Mouse (Mus musculus) T-cell, adult 66 days (primary cell): Measurements from ENCODE around the gene Ptpn12. TPM values are rescaled to one million over a fixed set of nuclear protein-coding genes. Genes with fewer than 3 reads are reported as not detected.

ENCODE experiments used
- total RNA-seq, 2 experiments: library from RNA; stranded (reverse); gene quantifications; 3 replicates in 1 of 2; 4 replicates in 1 of 2; pipeline ENCODE4 v1.2.4; 2023

The Ptpn12 gene
- 10 to 100 TPM; 46.0 TPM for total RNA-seq

GRCm38 (mm10) chr5:21055820-21056531 lies at the start of gene Ptpn12:
Ptpn12 (minus strand) TSS chr5:21055911.

GRCm38 (mm10) chr5:20956298-20956697 lies 99.4 kb downstream of the Ptpn12 start, which contains the start of gene Rsbn1l:
Rsbn1l (minus strand) TSS chr5:20956398.

Other genes with a start within 250 kb of the Ptpn12 start
- gene Phtf2, start 173.8 kb downstream of the Ptpn12 start, total RNA-seq: 10 to 100 TPM; 16.4 to 17.8 TPM
- 10 to 100 TPM; 13.2 to 13.9 TPM for gene Tmem60, start 173.7 kb downstream of the Ptpn12 start, total RNA-seq
- gene Rsbn1l, start 99.5 kb downstream of the Ptpn12 start, total RNA-seq: 10 to 100 TPM; 65.7 to 68.1 TPM
- 10 to 100 TPM; 14.1 to 19.5 TPM for gene Gsap, start 130.3 kb upstream of the Ptpn12 start, total RNA-seq